Mouse (Mus musculus): ENCODE data around the gene Shb.
"Not testable (repeated sequence)": the region's sequence is repeated elsewhere in the genome, so short reads cannot be mapped to it uniquely, and the experiment has no call there.

Shb gene

DNA sequence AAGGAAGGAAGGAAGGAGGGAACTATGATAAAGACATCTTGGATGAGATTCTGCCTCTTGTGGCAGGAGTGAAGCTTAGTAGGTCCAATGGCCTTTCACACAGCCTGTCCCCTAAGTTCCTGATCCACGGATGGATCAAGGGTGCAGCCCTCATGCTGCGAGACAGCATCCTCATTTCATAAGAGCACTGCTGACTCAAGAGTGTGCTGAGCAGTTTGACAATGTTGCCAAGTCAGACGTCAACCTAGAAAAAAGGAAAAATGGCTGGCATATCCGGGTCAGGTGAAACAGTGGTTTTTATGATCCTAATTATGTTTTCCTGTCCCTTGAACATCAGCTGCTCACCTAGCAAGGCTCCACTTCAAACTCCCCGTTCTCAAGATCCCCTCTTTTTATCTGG, 138.6 kb downstream of the Shb start:
- no peak for DNase-seq (ENCODE audit: low spot score)

DNA sequence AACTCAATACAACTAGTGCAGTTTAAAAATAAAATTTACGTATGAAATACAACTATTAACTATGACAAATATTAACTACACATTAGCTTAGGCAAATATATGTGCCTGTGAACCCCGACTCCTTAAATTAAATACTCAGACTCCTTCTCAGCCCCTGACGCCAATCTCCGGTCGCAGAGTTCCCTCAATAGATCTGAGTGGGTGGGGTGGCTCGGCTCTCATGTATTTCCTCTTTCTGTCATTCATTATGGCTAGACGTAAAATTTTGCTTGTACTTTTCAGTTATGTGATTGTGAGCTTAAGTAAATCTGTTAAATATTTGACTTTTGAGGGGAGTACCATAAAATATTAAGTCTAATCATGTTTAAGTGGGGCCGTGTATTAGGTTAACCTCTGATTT, 139.3 kb downstream of the Shb start:
- DNase-seq (ENCODE audit: low spot score), result no peak

- DNase-seq (ENCODE audit: low spot score), result no peak
These were observed 139.7 kb downstream of the Shb start for GRCm38 (mm10) chr4:45392572-45392971.

DNA sequence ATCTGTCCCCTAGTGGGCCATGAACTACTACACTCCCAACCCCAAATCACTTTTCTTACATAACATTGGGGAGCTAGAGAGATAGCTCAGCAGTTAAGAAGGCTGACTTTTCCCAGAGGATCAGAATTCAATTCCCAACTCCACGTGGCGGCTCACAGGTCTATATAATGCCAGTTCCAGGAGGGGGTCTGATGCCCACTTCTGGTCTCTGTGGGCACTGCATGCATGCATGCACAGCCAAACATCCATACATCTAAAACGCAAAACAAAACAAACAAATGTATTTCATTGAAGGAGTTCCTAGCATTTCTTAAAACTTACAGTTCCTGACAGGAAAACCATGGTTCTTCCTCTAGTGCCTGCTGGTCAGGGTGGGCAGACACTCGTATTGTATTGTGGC, 140.2 kb downstream of the Shb start:
- no peak for DNase-seq (ENCODE audit: low spot score)

GRCm38 (mm10) chr4:45387296-45387695, 145.0 kb downstream of the Shb start:
- not testable (repeated sequence) for DNase-seq (ENCODE audit: low spot score)

GRCm38 (mm10) chr4:45382133-45382532, 150.1 kb downstream of the Shb start:
- not testable (repeated sequence) for DNase-seq (ENCODE audit: low spot score)

DNA sequence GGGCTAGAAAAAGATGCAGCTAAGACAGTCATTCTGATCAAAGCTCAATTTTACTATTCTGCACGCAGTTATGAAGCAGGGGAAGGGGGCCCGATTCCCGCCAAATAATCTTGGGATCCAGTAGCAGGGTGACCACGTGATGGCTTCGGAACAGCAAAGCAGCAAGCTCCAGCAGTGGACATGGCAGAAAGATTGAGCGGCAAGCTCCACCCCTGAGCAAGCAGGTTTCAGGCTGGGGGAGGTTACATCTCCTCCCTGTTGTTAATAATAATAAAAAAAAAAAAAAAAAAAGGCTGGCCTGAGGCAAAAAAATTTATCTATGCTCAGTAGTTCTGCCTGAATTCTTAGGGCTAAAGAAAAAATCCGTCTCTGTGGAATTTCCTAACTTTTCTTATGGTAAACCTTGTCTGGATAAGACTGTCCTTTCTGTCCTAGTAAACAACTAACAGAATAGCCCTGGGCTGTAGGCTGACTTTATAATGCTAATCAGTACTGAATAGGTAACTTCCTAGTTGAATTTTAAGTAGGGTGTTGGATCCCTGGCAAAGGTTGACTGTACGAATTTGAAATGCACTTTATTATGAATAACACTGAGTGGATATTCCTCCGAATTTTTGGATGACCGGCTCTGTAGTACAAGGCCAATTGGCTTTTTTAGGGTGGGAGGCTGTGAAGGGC, 151.2 kb downstream of the Shb start:
- DNase-seq (ENCODE audit: low spot score), result not testable (repeated sequence)

- DNase-seq (ENCODE audit: low spot score), result no peak
These were observed 155.7 kb downstream of the Shb start for GRCm38 (mm10) chr4:45376573-45376972.

DNA sequence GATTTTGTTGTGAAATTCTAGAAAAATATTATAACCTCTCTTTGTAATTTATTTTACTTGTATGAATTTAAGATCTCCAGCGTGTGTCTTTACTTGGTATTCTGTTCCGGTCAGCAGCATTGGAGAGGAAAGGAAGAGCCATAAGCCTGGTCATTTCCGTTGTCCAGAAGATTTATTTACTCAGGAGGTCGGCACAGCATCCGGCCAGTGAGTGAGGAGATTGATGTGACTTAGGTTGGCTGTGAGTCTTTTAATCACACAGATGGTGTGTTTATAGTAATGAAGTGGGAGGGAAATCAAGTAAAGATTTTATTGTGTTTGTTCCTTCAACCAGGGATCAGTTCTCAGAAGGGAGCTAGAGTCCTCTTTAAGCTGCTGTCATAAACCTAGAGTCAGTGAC, 157.4 kb downstream of the Shb start:
- no peak for DNase-seq (ENCODE audit: low spot score)
